Mouse (Mus musculus) cortical plate, adult 2 months (tissue): ENCODE measurements around the gene Gm6169.

Experiments
- CTCF ChIP-seq: fragments of 200-500 bp; IDR thresholded peaks from 2 replicates; pipeline ENCODE4 v1.5.1; 2011; ENCODE audit warnings: mild to moderate bottlenecking, control low read depth, low read length; ENCODE audit not compliant: insufficient read depth; ENCODE audit errors: extremely low read depth
- POLR2A ChIP-seq: fragments of 200-500 bp; IDR thresholded peaks from 2 replicates; pipeline ENCODE4 v1.6.1; 2011; ENCODE audit warnings: mild to moderate bottlenecking, low read length, control low read depth; ENCODE audit not compliant: insufficient read depth; ENCODE audit errors: extremely low read depth

DNA sequence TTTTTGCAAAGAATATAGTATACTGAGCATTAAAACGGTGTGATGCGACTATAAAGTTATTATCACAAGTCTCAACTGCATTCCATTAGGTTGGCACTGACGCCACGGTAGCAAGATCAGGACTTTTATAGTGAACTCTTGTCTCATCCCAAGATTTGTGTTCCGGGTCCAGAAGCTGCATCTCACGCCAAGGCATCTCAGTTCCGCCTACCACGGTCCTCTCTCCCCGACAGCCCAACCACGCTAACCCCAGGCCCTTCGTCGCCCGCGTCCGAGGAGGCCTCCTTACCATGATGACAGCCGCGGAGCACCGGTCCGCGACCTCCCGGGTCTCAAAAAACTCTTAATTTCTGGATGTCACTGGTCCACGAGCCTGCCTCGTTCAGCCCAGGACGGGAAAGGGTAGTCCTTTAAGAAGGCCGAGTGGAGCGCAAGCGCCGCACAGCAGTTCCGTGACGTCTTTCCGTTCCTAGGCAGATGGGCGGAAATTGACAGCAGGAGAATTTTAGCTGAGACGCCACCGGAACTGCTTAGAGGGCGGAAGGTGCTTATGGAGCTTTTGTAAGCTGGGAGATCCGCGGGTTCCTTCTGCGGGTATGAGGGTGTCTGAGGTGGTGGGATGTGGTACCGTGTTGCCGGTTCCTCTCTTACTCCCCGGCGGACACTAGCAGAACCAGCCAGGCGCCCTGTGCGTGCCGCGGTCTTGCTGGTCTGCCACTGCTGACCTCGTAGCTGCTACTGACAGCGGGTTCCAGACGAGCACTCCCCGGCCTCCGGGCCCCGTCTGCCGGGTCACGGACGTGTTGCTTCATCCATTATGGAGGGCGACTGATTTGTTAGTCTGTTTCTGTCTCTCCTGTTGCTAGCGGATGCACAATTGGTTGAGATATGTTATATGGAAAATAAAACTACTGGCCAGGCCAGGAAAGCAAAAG is 38.7 kb upstream of the Gm6169 start, which contains the start of the genes Gfm2 and Nsa2:
- TF ChIP-seq POLR2A (peak; percentile 90), CTCF (no peak)
